Mouse (Mus musculus): Measurements from ENCODE around the gene Med21. TPM values are rescaled to one million over a fixed set of nuclear protein-coding genes. Genes with fewer than 3 reads are reported as not detected.

The Med21 gene
- polyA plus RNA-seq (2015; fragmentation: Nextera tagmentation; extraction: Ambion mirVana), result 105 and 108 TPM in 2 replicates

DNA sequence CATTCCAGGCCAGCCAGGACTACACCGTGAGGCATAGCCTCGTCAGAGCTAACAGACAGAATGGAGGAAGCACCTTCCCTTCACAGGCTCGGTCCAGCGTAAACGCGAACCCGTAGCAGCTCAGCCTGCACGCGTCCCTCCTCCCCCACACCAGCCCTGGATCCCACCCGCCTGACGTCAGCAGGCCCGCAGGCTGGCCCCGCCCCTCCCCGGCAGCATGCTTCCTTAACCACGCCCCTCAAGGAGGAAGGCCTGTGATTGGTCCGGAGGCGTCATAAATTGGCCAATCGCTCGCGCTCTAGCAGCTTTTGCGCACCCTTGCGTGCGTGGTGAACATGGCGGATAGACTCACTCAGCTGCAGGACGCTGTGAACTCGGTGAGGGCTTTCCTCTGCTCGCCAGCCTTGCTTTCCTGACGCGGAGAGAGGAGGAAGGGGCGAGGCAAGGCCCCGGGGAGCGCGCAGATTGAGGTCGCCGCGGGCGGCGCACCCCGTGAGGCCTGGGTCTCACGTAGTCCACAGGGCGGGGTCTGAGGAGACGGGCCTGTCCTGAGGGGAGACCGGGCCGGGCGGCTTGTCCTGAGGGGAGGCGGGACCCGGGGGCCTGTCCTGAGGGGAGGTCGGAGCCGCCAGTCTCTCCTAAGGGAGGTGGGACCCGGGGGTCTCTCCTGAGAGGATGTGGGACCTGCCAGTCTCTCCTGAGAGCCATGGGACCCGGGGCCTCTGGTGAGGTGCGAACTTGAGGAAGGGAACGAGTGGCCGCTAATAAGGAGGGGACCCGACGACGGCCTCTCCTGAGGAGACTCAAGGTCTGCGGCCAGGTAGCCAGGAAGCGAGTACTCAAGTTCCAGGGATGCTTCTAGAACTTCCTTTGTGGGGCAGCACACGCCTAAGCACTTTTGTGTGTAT is at the start of gene Med21, which contains the start of gene Tm7sf3:
Med21 (plus strand) TSS at position 272 of the 908 bp plus-strand sequence.
Tm7sf3 (minus strand) TSS at position 549 of the 908 bp plus-strand sequence.
- peaks cover 9% of the 10 kb centered on the region for H3K4me1 ChIP-seq (ENCODE audit: control insufficient read depth, insufficient read depth, low read length)
- peak within 1 kb of the TSS; percentile 84 for H3K4me2 ChIP-seq (ENCODE audit: low read length)
- peak within 1 kb of the TSS; percentile 72 for H3K27ac ChIP-seq (ENCODE audit: low read length)
- 1% methylated on average over 60 of the region's 60 CpGs for WGBS
- peak; percentile 98 for ATAC-seq
- peak within 1 kb of the TSS; percentile 76 for H3K4me3 ChIP-seq (ENCODE audit: low read depth, low read length)
- H3K36me3 ChIP-seq (ENCODE audit: control insufficient read depth, insufficient read depth, low read length), result no peaks in the 10 kb centered on the region
- H3K9me3 ChIP-seq (replicated peaks; ENCODE audit: control insufficient read depth, low read length, poor library complexity, severe bottlenecking), result no peaks in the 10 kb centered on the region
- H3K27me3 ChIP-seq (ENCODE audit: control insufficient read depth, insufficient read depth, low read depth, low read length), result no peaks in the 10 kb centered on the region
- H3K9ac ChIP-seq (ENCODE audit: low read depth, low read length), result peak within 1 kb of the TSS; percentile 84

DNA sequence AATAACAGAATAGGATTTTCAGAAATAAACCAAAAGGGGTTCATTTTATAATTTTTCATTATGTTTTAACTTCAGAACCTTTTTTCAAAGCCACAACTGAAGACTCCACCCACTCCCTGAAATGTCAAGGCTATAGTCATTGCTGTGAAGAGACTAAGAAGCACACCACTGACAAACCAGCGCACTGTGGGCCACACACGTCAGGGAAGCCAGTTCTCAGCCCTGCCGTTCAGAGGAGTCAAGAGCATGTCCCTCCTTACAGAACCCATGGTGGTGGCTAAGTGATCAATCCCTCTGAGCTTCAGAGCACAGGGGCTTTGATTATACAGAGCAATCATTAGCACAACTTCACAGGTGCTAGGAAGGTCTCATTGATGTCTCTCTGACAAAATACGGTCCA is 39.7 kb upstream of the Med21 start:
- no peak overlapping the region for H3K9ac ChIP-seq (ENCODE audit: low read depth, low read length)
- no peak overlapping the region for H3K4me3 ChIP-seq (ENCODE audit: low read depth, low read length)
- H3K4me1 ChIP-seq (ENCODE audit: control insufficient read depth, insufficient read depth, low read length), result no peaks in the 10 kb centered on the region
- ATAC-seq, result no peak
- no peak overlapping the region for H3K27ac ChIP-seq (ENCODE audit: low read length)
- no peaks in the 10 kb centered on the region for H3K27me3 ChIP-seq (ENCODE audit: control insufficient read depth, insufficient read depth, low read depth, low read length)
- H3K4me2 ChIP-seq (ENCODE audit: low read length), result no peak overlapping the region
- peaks cover 37% of the 10 kb centered on the region for H3K36me3 ChIP-seq (ENCODE audit: control insufficient read depth, insufficient read depth, low read length)
- no peaks in the 10 kb centered on the region for H3K9me3 ChIP-seq (replicated peaks; ENCODE audit: control insufficient read depth, low read length, poor library complexity, severe bottlenecking)
- WGBS, result 81% methylated on average over 4 of the region's 4 CpGs

GRCm38 (mm10) chr6:146603651-146604050 is 38.7 kb upstream of the Med21 start:
- no peak for ATAC-seq
- no peaks in the 10 kb centered on the region for H3K27me3 ChIP-seq (ENCODE audit: control insufficient read depth, insufficient read depth, low read depth, low read length)
- H3K9ac ChIP-seq (ENCODE audit: low read depth, low read length), result no peak overlapping the region
- no peaks in the 10 kb centered on the region for H3K4me1 ChIP-seq (ENCODE audit: control insufficient read depth, insufficient read depth, low read length)
- no peak overlapping the region for H3K4me3 ChIP-seq (ENCODE audit: low read depth, low read length)
- no peak overlapping the region for H3K27ac ChIP-seq (ENCODE audit: low read length)
- no peak overlapping the region for H3K4me2 ChIP-seq (ENCODE audit: low read length)
- H3K36me3 ChIP-seq (ENCODE audit: control insufficient read depth, insufficient read depth, low read length), result peaks cover 41% of the 10 kb centered on the region
- 82% methylated on average over 10 of the region's 10 CpGs for WGBS
- no peaks in the 10 kb centered on the region for H3K9me3 ChIP-seq (replicated peaks; ENCODE audit: control insufficient read depth, low read length, poor library complexity, severe bottlenecking)

DNA sequence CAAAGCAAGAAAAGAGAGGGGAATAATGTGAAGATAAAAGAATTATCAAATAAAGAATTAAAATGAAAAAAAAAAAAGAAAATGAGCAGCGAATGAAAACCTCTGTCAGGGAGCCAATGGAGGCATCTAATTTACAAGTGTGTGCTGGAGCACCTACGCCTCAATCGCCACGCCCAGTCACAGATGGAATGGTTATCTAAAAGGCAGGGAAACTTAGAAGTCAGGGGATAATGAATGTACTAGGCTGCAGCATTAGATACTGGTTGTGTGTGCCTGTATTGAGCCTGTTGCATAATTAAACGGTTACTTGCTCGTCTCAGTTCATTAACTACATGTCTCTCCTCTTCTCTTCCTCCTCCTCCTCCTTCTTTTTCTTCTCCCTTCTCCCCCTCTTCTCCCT is 31.0 kb upstream of the Med21 start:
- H3K4me3 ChIP-seq (ENCODE audit: low read depth, low read length), result no peak overlapping the region
- H3K9ac ChIP-seq (ENCODE audit: low read depth, low read length), result no peak overlapping the region
- no peak overlapping the region for H3K4me2 ChIP-seq (ENCODE audit: low read length)
- peaks cover 24% of the 10 kb centered on the region for H3K36me3 ChIP-seq (ENCODE audit: control insufficient read depth, insufficient read depth, low read length)
- no peaks in the 10 kb centered on the region for H3K9me3 ChIP-seq (replicated peaks; ENCODE audit: control insufficient read depth, low read length, poor library complexity, severe bottlenecking)
- ATAC-seq, result no peak
- H3K4me1 ChIP-seq (ENCODE audit: control insufficient read depth, insufficient read depth, low read length), result no peaks in the 10 kb centered on the region
- 93% methylated on average over 6 of the region's 6 CpGs for WGBS
- no peak overlapping the region for H3K27ac ChIP-seq (ENCODE audit: low read length)
- H3K27me3 ChIP-seq (ENCODE audit: control insufficient read depth, insufficient read depth, low read depth, low read length), result no peaks in the 10 kb centered on the region

- 94% methylated on average over 7 of the region's 7 CpGs for WGBS
- Histone ChIP-seq H3K36me3 (ENCODE audit: control insufficient read depth, insufficient read depth, low read length) (peaks cover 25% of the 10 kb centered on the region), H3K4me2 (ENCODE audit: low read length) (no peak overlapping the region), H3K9me3 (replicated peaks; ENCODE audit: control insufficient read depth, low read length, poor library complexity, severe bottlenecking) (no peaks in the 10 kb centered on the region), H3K27ac (ENCODE audit: low read length) (no peak overlapping the region), H3K4me1 (ENCODE audit: control insufficient read depth, insufficient read depth, low read length) (no peaks in the 10 kb centered on the region), H3K27me3 (ENCODE audit: control insufficient read depth, insufficient read depth, low read depth, low read length) (no peaks in the 10 kb centered on the region), H3K9ac (ENCODE audit: low read depth, low read length) (no peak overlapping the region), H3K4me3 (ENCODE audit: low read depth, low read length) (no peak overlapping the region)
- ATAC-seq, result no peak
These were observed 30.4 kb upstream of the Med21 start for GRCm38 (mm10) chr6:146611897-146612296.

- H3K27ac ChIP-seq (ENCODE audit: low read length), result no peak overlapping the region
- H3K4me3 ChIP-seq (ENCODE audit: low read depth, low read length), result no peak overlapping the region
- H3K9ac ChIP-seq (ENCODE audit: low read depth, low read length), result no peak overlapping the region
- 88% methylated on average over 5 of the region's 5 CpGs for WGBS
- H3K4me1 ChIP-seq (ENCODE audit: control insufficient read depth, insufficient read depth, low read length), result no peaks in the 10 kb centered on the region
- H3K27me3 ChIP-seq (ENCODE audit: control insufficient read depth, insufficient read depth, low read depth, low read length), result no peaks in the 10 kb centered on the region
- peaks cover 19% of the 10 kb centered on the region for H3K36me3 ChIP-seq (ENCODE audit: control insufficient read depth, insufficient read depth, low read length)
- H3K9me3 ChIP-seq (replicated peaks; ENCODE audit: control insufficient read depth, low read length, poor library complexity, severe bottlenecking), result no peaks in the 10 kb centered on the region
- H3K4me2 ChIP-seq (ENCODE audit: low read length), result no peak overlapping the region
- ATAC-seq, result no peak
These were observed 29.6 kb upstream of the Med21 start for GRCm38 (mm10) chr6:146612736-146613135.

- WGBS, result 91% methylated on average over 5 of the region's 5 CpGs
- Histone ChIP-seq H3K36me3 (ENCODE audit: control insufficient read depth, insufficient read depth, low read length) (peaks cover 21% of the 10 kb centered on the region), H3K9ac (ENCODE audit: low read depth, low read length) (no peak overlapping the region), H3K27me3 (ENCODE audit: control insufficient read depth, insufficient read depth, low read depth, low read length) (no peaks in the 10 kb centered on the region), H3K4me2 (ENCODE audit: low read length) (no peak overlapping the region), H3K27ac (ENCODE audit: low read length) (no peak overlapping the region), H3K9me3 (replicated peaks; ENCODE audit: control insufficient read depth, low read length, poor library complexity, severe bottlenecking) (no peaks in the 10 kb centered on the region), H3K4me3 (ENCODE audit: low read depth, low read length) (no peak overlapping the region), H3K4me1 (ENCODE audit: control insufficient read depth, insufficient read depth, low read length) (no peaks in the 10 kb centered on the region)
- no peak for ATAC-seq
These were observed 28.4 kb upstream of the Med21 start for GRCm38 (mm10) chr6:146613907-146614306.

GRCm38 (mm10) chr6:146614541-146614940 is 27.8 kb upstream of the Med21 start:
- 95% methylated on average over 5 of the region's 5 CpGs for WGBS
- H3K36me3 ChIP-seq (ENCODE audit: control insufficient read depth, insufficient read depth, low read length), result peaks cover 15% of the 10 kb centered on the region
- ATAC-seq, result no peak

GRCm38 (mm10) chr6:146615891-146616290 is 26.5 kb upstream of the Med21 start:
- H3K9me3 ChIP-seq (replicated peaks; ENCODE audit: control insufficient read depth, low read length, poor library complexity, severe bottlenecking), result no peaks in the 10 kb centered on the region
- 95% methylated on average over 8 of the region's 8 CpGs for WGBS
- H3K4me1 ChIP-seq (ENCODE audit: control insufficient read depth, insufficient read depth, low read length), result no peaks in the 10 kb centered on the region
- H3K4me3 ChIP-seq (ENCODE audit: low read depth, low read length), result no peak overlapping the region
- H3K27ac ChIP-seq (ENCODE audit: low read length), result no peak overlapping the region
- H3K36me3 ChIP-seq (ENCODE audit: control insufficient read depth, insufficient read depth, low read length), result peaks cover 13% of the 10 kb centered on the region
- ATAC-seq, result no peak
- H3K9ac ChIP-seq (ENCODE audit: low read depth, low read length), result no peak overlapping the region
- no peak overlapping the region for H3K4me2 ChIP-seq (ENCODE audit: low read length)
- H3K27me3 ChIP-seq (ENCODE audit: control insufficient read depth, insufficient read depth, low read depth, low read length), result no peaks in the 10 kb centered on the region

More at GRCm38 (mm10) chr6:146614541-146614940, 27.8 kb upstream of the Med21 start:
- no peak overlapping the region for H3K27ac ChIP-seq (ENCODE audit: low read length)
- no peaks in the 10 kb centered on the region for H3K27me3 ChIP-seq (ENCODE audit: control insufficient read depth, insufficient read depth, low read depth, low read length)
- no peaks in the 10 kb centered on the region for H3K9me3 ChIP-seq (replicated peaks; ENCODE audit: control insufficient read depth, low read length, poor library complexity, severe bottlenecking)
- no peaks in the 10 kb centered on the region for H3K4me1 ChIP-seq (ENCODE audit: control insufficient read depth, insufficient read depth, low read length)
- H3K4me3 ChIP-seq (ENCODE audit: low read depth, low read length), result no peak overlapping the region
- H3K4me2 ChIP-seq (ENCODE audit: low read length), result no peak overlapping the region
- H3K9ac ChIP-seq (ENCODE audit: low read depth, low read length), result no peak overlapping the region
